30 mouse cellular contexts compared by ENCODE assay signal in genomic region chr17:73233975-73234374, GRCm38 (mm10).
"Had no signal": no experiment of that assay in that cellular context is flagged by ENCODE, and none has a peak within 500 bp of the region (broad histone marks: within the 10 kb centered on the region; RNA-seq: fewer than 3 reads in every experiment).

No protein-coding gene starts in this region.

- H3K36me3 ChIP-seq: limb, embryonic 10.5 days; limb, embryonic 12.5 days; limb, embryonic 13.5 days; limb, embryonic 15.5 days; liver, embryonic 12.5 days; liver, embryonic 13.5 days; liver, embryonic 15.5 days; lung, embryonic 15.5 days; midbrain, embryonic 10.5 days; midbrain, embryonic 12.5 days; midbrain, embryonic 13.5 days; midbrain, embryonic 15.5 days; neural tube, embryonic 12.5 days; neural tube, embryonic 13.5 days had no signal

- H3K9ac ChIP-seq: limb, embryonic 12.5 days; limb, embryonic 13.5 days; limb, embryonic 15.5 days; liver, embryonic 12.5 days; liver, embryonic 13.5 days; liver, embryonic 14.5 days; liver, embryonic 15.5 days; liver, postnatal 0 days; lung, embryonic 14.5 days; lung, embryonic 15.5 days; midbrain, embryonic 12.5 days; midbrain, embryonic 13.5 days; midbrain, embryonic 15.5 days; neural tube, embryonic 12.5 days; neural tube, embryonic 13.5 days had no signal

- DNase-seq: left cerebral cortex, postnatal 4 days; liver, embryonic 13.5 days; liver, postnatal 0 days; lung, adult 18-20 months; lung, adult 2 months; lung, embryonic 14.5 days; lung, postnatal 10 days; lung, postnatal 14 days; lung, postnatal 36 days; lung, postnatal 4 days; midbrain, embryonic 14.5 days had no signal

- H3K27me3 ChIP-seq: limb, embryonic 12.5 days; limb, embryonic 13.5 days; limb, embryonic 15.5 days; liver, embryonic 12.5 days; liver, embryonic 13.5 days; liver, embryonic 15.5 days; lung, embryonic 15.5 days; megakaryocyte, embryonic 14.5 days; midbrain, embryonic 12.5 days; midbrain, embryonic 13.5 days; midbrain, embryonic 15.5 days; neural tube, embryonic 12.5 days; neural tube, embryonic 13.5 days had no signal

- H3K4me3 ChIP-seq: limb, embryonic 10.5 days; limb, embryonic 12.5 days; limb, embryonic 13.5 days; limb, embryonic 15.5 days; liver, embryonic 12.5 days; liver, embryonic 13.5 days; liver, embryonic 15.5 days; lung, embryonic 15.5 days; megakaryocyte, embryonic 14.5 days; midbrain, embryonic 10.5 days; midbrain, embryonic 12.5 days; midbrain, embryonic 13.5 days; midbrain, embryonic 15.5 days; myocyte; neural tube, embryonic 12.5 days; neural tube, embryonic 13.5 days had no signal

- ATAC-seq: liver, embryonic 12.5 days; liver, postnatal 0 days; lung, postnatal 0 days; midbrain, embryonic 13.5 days; midbrain, embryonic 15.5 days; midbrain, embryonic 16.5 days had no signal

- H3K4me1 ChIP-seq: limb, embryonic 10.5 days; limb, embryonic 12.5 days; limb, embryonic 13.5 days; midbrain, embryonic 10.5 days; midbrain, embryonic 13.5 days; midbrain, embryonic 15.5 days; neural tube, embryonic 13.5 days had no signal

- H3K27ac ChIP-seq: limb, embryonic 10.5 days; limb, embryonic 12.5 days; limb, embryonic 13.5 days; limb, embryonic 15.5 days; liver, embryonic 12.5 days; liver, embryonic 13.5 days; liver, embryonic 14.5 days; liver, embryonic 15.5 days; lung, embryonic 15.5 days; macrophage; midbrain, embryonic 10.5 days; midbrain, embryonic 12.5 days; midbrain, embryonic 13.5 days; midbrain, embryonic 15.5 days; neural tube, embryonic 12.5 days; neural tube, embryonic 13.5 days had no signal
